Mouse (Mus musculus) embryonic facial prominence, embryonic 14.5 days (tissue): ENCODE results near the gene Sbpl. TPM values are rescaled to one million over a fixed set of nuclear protein-coding genes. Genes with fewer than 3 reads are reported as not detected.

ENCODE experiments used
- ATAC-seq: fragments of 200-750 bp; cut with Nextera tagmentation; 2 replicates; pipeline ENCODE4 v1.8.0; 2017; ENCODE audit warnings: low read depth, moderate number of reproducible peaks, moderate TSS enrichment
- DNase-seq: peaks from one replicate; pipeline ENCODE4 v3.0.0-alpha.2; 2015; ENCODE audit warnings: low spot score
- H3K27ac ChIP-seq: fragments of 300-500 bp; sonication (generic); replicated peaks from 2 replicates; pipeline ENCODE4 v1.5.1; 2014; ENCODE audit warnings: low read depth, mild to moderate bottlenecking, low read length, moderate library complexity
- H3K27me3 ChIP-seq: fragments of 300-500 bp; sonication (generic); replicated peaks from 2 replicates; pipeline ENCODE4 v1.6.1; 2014; ENCODE audit warnings: low read length; ENCODE audit not compliant: control insufficient read depth, insufficient read depth
- H3K36me3 ChIP-seq: fragments of 300-500 bp; sonication (generic); 2 replicates; pipeline ENCODE4 v1.6.1; 2014; ENCODE audit warnings: low read length, mixed read lengths; ENCODE audit not compliant: control insufficient read depth, insufficient read depth
- H3K4me1 ChIP-seq: fragments of 300-500 bp; sonication (generic); 2 replicates; pipeline ENCODE4 v1.6.1; 2014; ENCODE audit warnings: antibody characterized with exemption, low read length; ENCODE audit not compliant: control insufficient read depth, insufficient read depth
- H3K4me2 ChIP-seq: fragments of 300-500 bp; sonication (generic); 2 replicates; pipeline ENCODE4 v1.6.1; 2014; ENCODE audit warnings: low read depth, mild to moderate bottlenecking, low read length, moderate library complexity, mixed read lengths
- H3K4me3 ChIP-seq: fragments of 300-500 bp; sonication (generic); 2 replicates; pipeline ENCODE4 v1.5.1; 2014; ENCODE audit warnings: low read depth, mild to moderate bottlenecking, low read length
- H3K9ac ChIP-seq: fragments of 300-500 bp; sonication (generic); 2 replicates; pipeline ENCODE4 v1.6.1; 2014; ENCODE audit warnings: low read depth, mild to moderate bottlenecking, low read length, moderate library complexity, mixed read lengths
- H3K9me3 ChIP-seq: fragments of 300-500 bp; sonication (generic); 2 replicates; pipeline ENCODE4 v1.6.1; 2016; ENCODE audit warnings: low read length; ENCODE audit not compliant: control insufficient read depth
- WGBS: fragments of 180-500 bp; shearing (Covaris S2); extraction: QIAGEN DNeasy Blood & Tissue Kit; methylation state at CpG from one replicate; pipeline ENCODE4 v1.1.7; 2014; 5-methylcytosine and 5-hydroxymethylcytosine counted together
- polyA plus RNA-seq: library from polyadenylated mRNA; unstranded; fragments of >200 nt; fragmentation: Nextera tagmentation; extraction: Ambion mirVana; gene quantifications from 2 replicates; pipeline ENCODE4 v1.2.1, GENCODE M21; 2014

The Sbpl gene
- polyA plus RNA-seq, 1 experiment from 2014 or later, result not detected

DNA sequence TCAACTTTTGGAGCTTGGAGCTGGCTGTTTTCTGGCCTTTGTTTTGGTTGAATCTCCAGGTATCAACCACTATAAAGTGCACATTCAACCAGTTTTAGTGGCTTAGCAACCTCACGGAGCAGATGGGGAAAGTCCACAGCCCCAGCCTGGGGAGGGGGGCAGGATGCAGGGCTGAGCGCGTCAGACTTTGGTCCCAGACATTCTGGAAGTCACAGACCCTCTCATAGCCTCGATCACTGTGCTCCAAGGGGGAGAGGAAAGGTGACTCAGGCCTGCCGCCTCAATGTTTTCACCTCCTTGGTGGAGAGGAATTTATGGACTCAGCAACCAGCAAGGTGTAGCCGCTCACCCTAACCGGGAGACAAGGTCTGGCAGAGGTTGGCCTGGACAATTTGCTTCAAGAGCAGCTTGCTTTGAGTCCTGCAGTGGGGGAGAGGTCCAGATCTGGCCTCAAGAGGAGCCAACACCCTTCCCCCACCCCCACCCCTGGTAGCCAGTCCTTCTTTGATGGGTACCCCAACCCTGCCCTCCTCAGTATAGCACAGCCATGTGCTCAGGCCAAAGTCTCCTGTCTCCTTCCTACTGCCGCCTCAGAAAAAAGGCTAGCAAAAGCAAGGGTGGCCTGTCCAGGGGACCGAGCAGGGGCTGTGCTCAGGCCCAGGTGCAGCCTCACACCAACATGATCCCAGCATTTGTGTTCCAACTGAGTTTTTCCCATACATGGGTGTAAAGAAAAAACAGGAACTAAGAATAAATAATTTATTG, 37.9 kb upstream of the Sbpl start:
- H3K4me3 ChIP-seq, result peak overlapping the region; percentile 31
- 72% methylated on average over 9 of the region's 9 CpGs for WGBS

DNA sequence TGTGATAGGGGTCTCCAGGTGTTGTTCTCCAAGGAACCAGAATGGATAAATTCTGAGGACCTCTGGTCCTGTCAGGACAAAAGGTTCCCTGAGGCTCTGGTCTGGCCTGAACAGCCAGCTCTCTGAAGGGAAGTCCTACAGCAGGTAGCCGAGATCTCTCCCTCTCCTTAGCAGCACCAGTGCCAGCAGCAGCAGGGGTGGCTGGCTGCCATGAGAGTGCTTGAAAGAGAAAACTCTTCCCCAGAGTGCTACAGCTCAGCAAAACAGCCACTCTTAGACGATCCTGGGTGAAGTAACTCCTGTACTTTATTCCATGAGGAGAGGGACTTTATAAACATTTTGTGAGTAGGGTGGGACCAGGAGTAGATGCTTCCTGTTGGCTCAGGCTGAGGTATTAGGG, 34.7 kb upstream of the Sbpl start:
- H3K4me3 ChIP-seq, result no peak overlapping the region
- DNase-seq, result no peak
- H3K4me1 ChIP-seq, result no peaks in the 10 kb centered on the region
- 41% methylated on average over 2 of the region's 2 CpGs for WGBS
- no peak overlapping the region for H3K4me2 ChIP-seq
- no peaks in the 10 kb centered on the region for H3K27me3 ChIP-seq
- no peak overlapping the region for H3K9ac ChIP-seq
- no peaks in the 10 kb centered on the region for H3K9me3 ChIP-seq
- H3K36me3 ChIP-seq, result no peaks in the 10 kb centered on the region
- H3K27ac ChIP-seq, result no peak overlapping the region
- ATAC-seq, result no peak

More for the DNA sequence above, 37.9 kb upstream of the Sbpl start:
- Histone ChIP-seq H3K9me3 (no peaks in the 10 kb centered on the region), H3K27ac (no peak overlapping the region), H3K4me2 (peak overlapping the region; percentile 59), H3K36me3 (no peaks in the 10 kb centered on the region), H3K9ac (no peak overlapping the region; the same call in 1 of the 2 replicates), H3K27me3 (no peaks in the 10 kb centered on the region), H3K4me1 (no peaks in the 10 kb centered on the region)
- peak; percentile 12; the same call in 1 of the 2 replicates for ATAC-seq
- DNase-seq, result no peak

DNA sequence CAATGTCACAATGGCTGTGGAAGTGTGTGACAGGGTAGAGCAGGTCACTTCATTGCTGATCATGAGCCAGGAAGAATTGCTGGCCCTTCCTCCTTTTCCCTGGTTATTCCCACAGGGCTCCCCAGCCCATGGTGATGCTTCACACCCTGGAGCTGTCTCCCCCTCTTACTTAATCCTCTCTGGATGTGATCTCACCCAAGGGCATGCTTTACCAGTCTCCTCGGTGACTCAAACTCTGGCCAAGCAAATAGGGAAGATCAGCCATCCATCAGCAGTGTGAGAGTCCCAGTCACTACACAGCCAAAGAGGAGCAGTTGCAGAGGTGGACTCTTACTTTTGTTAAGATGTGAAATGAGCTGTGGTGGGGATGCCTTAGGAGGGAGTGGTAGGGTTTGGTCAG, 29.9 kb upstream of the Sbpl start:
- Histone ChIP-seq H3K4me2 (no peak overlapping the region), H3K36me3 (no peaks in the 10 kb centered on the region), H3K9ac (no peak overlapping the region), H3K9me3 (no peaks in the 10 kb centered on the region), H3K27me3 (no peaks in the 10 kb centered on the region), H3K4me3 (no peak overlapping the region), H3K4me1 (no peaks in the 10 kb centered on the region), H3K27ac (no peak overlapping the region)
- WGBS, result 78% methylated on average over 1 of the region's 1 CpGs
- ATAC-seq (no peak), DNase-seq (no peak)

DNA sequence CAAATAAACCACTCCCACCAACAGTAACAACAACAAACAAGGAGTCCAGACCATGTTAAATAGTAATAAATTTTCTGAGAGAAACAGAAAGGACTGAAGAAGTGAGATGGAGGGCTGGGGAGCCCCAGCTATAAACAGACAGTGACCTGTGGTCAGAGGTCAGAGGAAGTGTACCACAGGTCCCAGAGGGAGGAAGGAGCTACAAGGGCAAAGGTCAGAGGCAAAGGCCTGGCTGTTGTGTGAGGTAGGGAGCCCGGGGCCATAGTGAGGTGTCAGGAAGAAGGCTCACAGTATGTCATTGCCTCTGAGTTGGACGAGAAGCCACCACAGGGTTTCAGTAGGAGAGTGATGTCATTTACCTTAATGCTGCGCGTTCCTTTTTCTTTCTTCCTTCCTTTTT, 27.8 kb upstream of the Sbpl start:
- no peak overlapping the region for H3K4me3 ChIP-seq
- H3K27me3 ChIP-seq, result no peaks in the 10 kb centered on the region
- DNase-seq, result no peak
- no peaks in the 10 kb centered on the region for H3K4me1 ChIP-seq
- H3K9me3 ChIP-seq, result no peaks in the 10 kb centered on the region
- no peak overlapping the region for H3K27ac ChIP-seq
- no peak overlapping the region for H3K4me2 ChIP-seq
- no peaks in the 10 kb centered on the region for H3K36me3 ChIP-seq
- H3K9ac ChIP-seq, result no peak overlapping the region
- ATAC-seq, result no peak
- WGBS, result 47% methylated on average over 4 of the region's 4 CpGs

DNA sequence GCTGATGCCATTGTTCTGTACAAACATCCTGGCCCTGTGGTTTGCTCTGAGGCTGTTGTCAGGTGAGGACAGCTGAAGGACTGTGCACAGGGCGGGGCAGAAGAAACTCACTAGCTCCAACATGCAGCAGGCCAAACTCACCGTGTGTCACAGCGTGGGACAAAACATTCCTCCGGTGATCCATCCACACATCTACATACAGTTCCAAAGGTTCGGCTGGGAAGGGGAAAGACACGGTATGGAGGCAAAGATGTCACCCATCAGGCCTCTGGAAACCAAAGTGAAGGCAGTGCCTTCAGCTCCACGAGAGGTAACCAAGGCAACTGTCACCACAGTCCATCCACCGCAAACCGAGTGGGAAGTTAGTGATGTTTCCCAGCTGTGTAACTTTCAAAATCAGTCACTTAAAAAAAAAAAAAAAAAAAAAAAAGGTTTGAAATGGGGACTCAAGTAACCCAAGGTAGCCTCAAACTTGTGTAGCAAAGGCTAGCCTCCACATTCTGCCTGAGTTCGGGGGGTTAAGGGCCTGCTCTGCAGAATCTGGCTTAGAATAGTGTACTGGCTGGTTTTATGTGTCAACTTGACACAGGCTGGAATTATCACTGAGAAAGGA, 25.3 kb upstream of the Sbpl start, which contains the start of gene Prss30:
Gene Prss30 (minus strand): TSS at position 270 of the 613 bp plus-strand sequence.
- 69% methylated on average over 10 of the region's 10 CpGs for WGBS
- no peak for ATAC-seq
- DNase-seq, result no peak

DNA sequence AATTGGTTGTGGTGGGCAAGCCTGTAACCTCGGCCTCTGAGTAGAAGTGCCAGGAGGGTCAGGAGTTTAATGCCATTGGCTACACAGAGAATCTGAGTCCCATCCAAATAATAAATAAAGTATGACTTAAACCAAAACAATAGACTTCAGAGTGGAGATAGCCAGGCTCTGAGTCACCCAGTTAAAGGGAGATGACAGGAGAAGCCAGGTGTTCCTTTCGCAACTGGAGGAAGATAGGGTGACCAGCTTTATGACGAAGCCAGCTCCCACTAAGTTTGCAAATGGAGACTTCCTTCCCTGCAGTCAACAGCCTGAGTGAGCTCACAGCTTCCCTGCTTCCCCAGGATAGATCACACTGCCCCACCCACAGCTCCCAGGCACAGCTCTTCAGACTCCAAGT, 24.4 kb upstream of the Sbpl start:
- Histone ChIP-seq H3K4me2 (no peak overlapping the region), H3K9ac (no peak overlapping the region), H3K36me3 (no peaks in the 10 kb centered on the region), H3K27me3 (no peaks in the 10 kb centered on the region), H3K4me3 (no peak overlapping the region), H3K27ac (no peak overlapping the region), H3K4me1 (no peaks in the 10 kb centered on the region), H3K9me3 (no peaks in the 10 kb centered on the region)
- ATAC-seq (no peak), DNase-seq (no peak)
- 59% methylated on average over 3 of the region's 3 CpGs for WGBS

More for the DNA sequence above, 25.3 kb upstream of the Sbpl start, which contains the start of gene Prss30:
- Histone ChIP-seq H3K9me3 (no peaks in the 10 kb centered on the region), H3K4me1 (no peaks in the 10 kb centered on the region), H3K9ac (no peak within 1 kb of the TSS), H3K36me3 (no peaks in the 10 kb centered on the region), H3K4me2 (no peak within 1 kb of the TSS), H3K27ac (no peak within 1 kb of the TSS), H3K4me3 (no peak within 1 kb of the TSS), H3K27me3 (no peaks in the 10 kb centered on the region)

DNA sequence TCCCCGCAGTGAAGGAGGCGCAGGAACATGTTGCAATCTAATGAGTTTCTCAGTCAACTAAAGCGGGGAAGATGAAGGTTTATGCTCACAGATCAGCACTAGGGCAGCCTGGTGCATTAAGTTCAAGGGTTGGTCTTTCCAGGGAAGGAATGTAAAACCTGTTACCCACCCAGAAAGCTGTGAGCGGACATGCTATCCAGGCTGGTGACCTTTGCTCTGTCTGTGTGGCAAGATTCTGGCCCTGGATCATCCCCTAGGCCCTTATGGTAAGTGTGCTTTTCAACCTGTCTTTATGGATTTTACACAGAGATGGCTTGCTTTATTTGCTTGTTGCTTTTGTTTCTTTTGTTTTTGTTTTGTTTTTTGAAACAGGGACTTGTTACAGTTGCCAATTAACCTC, 21.6 kb upstream of the Sbpl start:
- H3K27ac ChIP-seq, result no peak overlapping the region
- 74% methylated on average over 4 of the region's 4 CpGs for WGBS

DNA sequence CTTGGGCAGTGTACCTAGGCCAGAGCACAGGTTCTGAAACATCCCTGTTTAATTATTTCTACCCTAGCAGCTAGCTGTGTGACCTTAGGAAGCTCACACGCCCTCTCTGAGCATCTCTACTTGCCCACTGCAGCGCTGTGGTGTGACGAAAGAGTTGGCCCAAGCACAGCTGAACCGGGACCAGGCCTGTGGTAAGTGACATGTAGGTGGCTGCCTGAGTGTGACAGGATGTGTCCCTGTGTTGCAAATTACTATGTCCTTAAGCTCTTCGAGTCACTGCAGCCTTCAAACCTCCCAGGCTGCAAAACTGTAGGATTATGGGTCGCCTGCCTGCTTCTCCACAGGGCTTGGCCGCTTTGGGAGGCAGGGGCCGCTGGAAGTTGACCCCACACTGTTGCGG, 16.2 kb upstream of the Sbpl start:
- Histone ChIP-seq H3K27me3 (no peaks in the 10 kb centered on the region), H3K27ac (no peak overlapping the region), H3K36me3 (no peaks in the 10 kb centered on the region), H3K4me3 (no peak overlapping the region), H3K9me3 (no peaks in the 10 kb centered on the region), H3K4me1 (no peaks in the 10 kb centered on the region), H3K4me2 (no peak overlapping the region), H3K9ac (no peak overlapping the region)
- DNase-seq (no peak), ATAC-seq (no peak)
- WGBS, result 82% methylated on average over 9 of the region's 9 CpGs

More for the DNA sequence above, 21.6 kb upstream of the Sbpl start:
- H3K27me3 ChIP-seq, result no peaks in the 10 kb centered on the region
- no peak overlapping the region for H3K4me3 ChIP-seq
- no peak for DNase-seq
- no peaks in the 10 kb centered on the region for H3K4me1 ChIP-seq
- no peak overlapping the region for H3K9ac ChIP-seq
- no peaks in the 10 kb centered on the region for H3K9me3 ChIP-seq
- no peak for ATAC-seq
- no peak overlapping the region for H3K4me2 ChIP-seq
- H3K36me3 ChIP-seq, result no peaks in the 10 kb centered on the region
